Comparison of ENCODE assay signal across 32 mouse cellular contexts in genomic region chr3:156406136-156406535, GRCm38 (mm10).
"Had no signal": no experiment of that assay in that cellular context is flagged by ENCODE, and none has a peak within 500 bp of the region (broad histone marks: within the 10 kb centered on the region; RNA-seq: fewer than 3 reads in every experiment).

No protein-coding gene starts in this region.

- ATAC-seq: liver, embryonic 12.5 days; liver, postnatal 0 days; lung, postnatal 0 days; midbrain, embryonic 13.5 days; midbrain, embryonic 15.5 days; midbrain, embryonic 16.5 days had no signal

- H3K9me3 ChIP-seq: limb, embryonic 10.5 days; limb, embryonic 12.5 days; limb, embryonic 13.5 days; limb, embryonic 15.5 days; liver, embryonic 12.5 days; liver, embryonic 13.5 days; liver, embryonic 15.5 days; lung, embryonic 15.5 days; megakaryocyte, embryonic 14.5 days; midbrain, embryonic 10.5 days; midbrain, embryonic 12.5 days; midbrain, embryonic 13.5 days; midbrain, embryonic 15.5 days; neural tube, embryonic 12.5 days had no signal

- H3K4me2 ChIP-seq: limb, embryonic 12.5 days; limb, embryonic 13.5 days; limb, embryonic 15.5 days; liver, embryonic 11.5 days; liver, embryonic 12.5 days; liver, embryonic 13.5 days; liver, embryonic 15.5 days; lung, embryonic 14.5 days; lung, embryonic 15.5 days; midbrain, embryonic 11.5 days; midbrain, embryonic 12.5 days; midbrain, embryonic 13.5 days; midbrain, embryonic 15.5 days; neural tube, embryonic 12.5 days had no signal

- DNase-seq: left cerebral cortex, postnatal 4 days; liver; liver, embryonic 13.5 days; liver, postnatal 0 days; lung, adult 18-20 months; lung, adult 2 months; lung, embryonic 14.5 days; lung, postnatal 10 days; lung, postnatal 14 days; lung, postnatal 36 days; lung, postnatal 4 days; midbrain, embryonic 14.5 days had no signal

- H3K4me1 ChIP-seq: limb, embryonic 10.5 days; limb, embryonic 12.5 days; limb, embryonic 13.5 days; limb, embryonic 15.5 days; liver, embryonic 12.5 days; liver, embryonic 13.5 days; liver, embryonic 15.5 days; lung, embryonic 15.5 days; midbrain, embryonic 10.5 days; midbrain, embryonic 12.5 days; midbrain, embryonic 13.5 days; midbrain, embryonic 15.5 days; neural tube, embryonic 12.5 days had no signal

- H3K27me3 ChIP-seq: limb, embryonic 12.5 days; limb, embryonic 13.5 days; limb, embryonic 15.5 days; liver, embryonic 12.5 days; liver, embryonic 13.5 days; liver, embryonic 15.5 days; lung, embryonic 15.5 days; megakaryocyte, embryonic 14.5 days; midbrain, embryonic 12.5 days; midbrain, embryonic 13.5 days; midbrain, embryonic 15.5 days; neural tube, embryonic 12.5 days had no signal

- H3K27ac ChIP-seq: left cerebral cortex, adult 2 months; limb, embryonic 10.5 days; limb, embryonic 12.5 days; limb, embryonic 13.5 days; limb, embryonic 15.5 days; liver, embryonic 12.5 days; liver, embryonic 13.5 days; liver, embryonic 14.5 days; liver, embryonic 15.5 days; lung, embryonic 15.5 days; macrophage; midbrain, embryonic 10.5 days; midbrain, embryonic 12.5 days; midbrain, embryonic 13.5 days; midbrain, embryonic 15.5 days; neural tube, embryonic 12.5 days had no signal

- H3K4me3 ChIP-seq: left cerebral cortex, adult 2 months; limb, embryonic 10.5 days; limb, embryonic 12.5 days; limb, embryonic 13.5 days; limb, embryonic 15.5 days; liver, embryonic 12.5 days; liver, embryonic 13.5 days; liver, embryonic 15.5 days; lung, embryonic 15.5 days; megakaryocyte, embryonic 14.5 days; midbrain, embryonic 10.5 days; midbrain, embryonic 12.5 days; midbrain, embryonic 13.5 days; midbrain, embryonic 15.5 days; neural tube, embryonic 12.5 days had no signal

- H3K36me3 ChIP-seq: limb, embryonic 10.5 days; limb, embryonic 12.5 days; limb, embryonic 13.5 days; limb, embryonic 15.5 days; liver, embryonic 12.5 days; liver, embryonic 13.5 days; liver, embryonic 15.5 days; lung, embryonic 15.5 days; midbrain, embryonic 10.5 days; midbrain, embryonic 12.5 days; midbrain, embryonic 13.5 days; midbrain, embryonic 15.5 days; neural tube, embryonic 12.5 days had no signal
